Mouse (Mus musculus) forebrain, embryonic 10.5 days (tissue): ENCODE measurements around the gene Fcna. TPM values are rescaled to one million over a fixed set of nuclear protein-coding genes. Genes with fewer than 3 reads are reported as not detected.

Experiments used
- DNase-seq: peaks from one replicate; pipeline ENCODE4 v3.0.0-alpha.2; 2017; ENCODE audit warnings: low spot score; ENCODE audit errors: extremely low spot score
- H3K27ac ChIP-seq: fragments of 300-500 bp; sonication (generic); 2 replicates; pipeline ENCODE4 v1.5.1; 2016; ENCODE audit warnings: mild to moderate bottlenecking
- H3K27me3 ChIP-seq: fragments of 300-500 bp; sonication (generic); 2 replicates; pipeline ENCODE4 v1.6.1; 2016; ENCODE audit warnings: mild to moderate bottlenecking; ENCODE audit not compliant: poor library complexity, severe bottlenecking
- H3K36me3 ChIP-seq: fragments of 300-500 bp; sonication (generic); replicated peaks from 2 replicates; pipeline ENCODE4 v1.6.1; 2016; ENCODE audit warnings: mild to moderate bottlenecking, moderate library complexity
- H3K4me1 ChIP-seq: fragments of 300-500 bp; sonication (generic); 2 replicates; pipeline ENCODE4 v1.6.1; 2016
- H3K4me3 ChIP-seq: fragments of 300-500 bp; sonication (generic); 2 replicates; pipeline ENCODE4 v1.5.1; 2016; ENCODE audit warnings: mild to moderate bottlenecking, moderate library complexity
- H3K9me3 ChIP-seq: fragments of 300-500 bp; sonication (generic); 2 replicates; pipeline ENCODE4 v1.6.1; 2016; ENCODE audit warnings: mild to moderate bottlenecking, moderate library complexity
- WGBS: fragments of 180-500 bp; shearing (Covaris S2); methylation state at CpG from one replicate; pipeline ENCODE4 v1.1.7; 2016; 5-methylcytosine and 5-hydroxymethylcytosine counted together
- polyA plus RNA-seq: library from polyadenylated mRNA; unstranded; fragments of >200 nt; fragmentation: Nextera tagmentation; extraction: Ambion mirVana; gene quantifications from 2 replicates; pipeline ENCODE4 v1.2.1, GENCODE M21; 2016

Fcna gene
- polyA plus RNA-seq, 1 experiment from 2014 or later = 0.30 TPM

GRCm38 (mm10) chr2:25634046-25634445, 6.2 kb upstream of the Fcna start:
- Histone ChIP-seq H3K36me3 (no peaks in the 10 kb centered on the region), H3K9me3 (no peaks in the 10 kb centered on the region), H3K4me1 (no peaks in the 10 kb centered on the region), H3K27ac (no peak overlapping the region), H3K4me3 (no peak overlapping the region), H3K27me3 (no peaks in the 10 kb centered on the region)
- 38% methylated on average over 1 of the region's 1 CpGs for WGBS
- no peak for DNase-seq

- Histone ChIP-seq H3K27ac (no peak overlapping the region), H3K4me3 (no peak overlapping the region)
- 89% methylated on average over 3 of the region's 3 CpGs for WGBS
These were observed 5.8 kb upstream of the Fcna start for GRCm38 (mm10) chr2:25633616-25634015.

GRCm38 (mm10) chr2:25628738-25629137, 908 bp upstream of the Fcna start:
- H3K36me3 ChIP-seq = no peaks in the 10 kb centered on the region
- no peak overlapping the region for H3K27ac ChIP-seq
- no peaks in the 10 kb centered on the region for H3K9me3 ChIP-seq
- no peak for DNase-seq
- H3K27me3 ChIP-seq = no peaks in the 10 kb centered on the region
- peaks cover 5% of the 10 kb centered on the region for H3K4me1 ChIP-seq
- 51% methylated on average over 4 of the region's 4 CpGs for WGBS
- H3K4me3 ChIP-seq = no peak overlapping the region

More at GRCm38 (mm10) chr2:25633616-25634015, 5.8 kb upstream of the Fcna start:
- peaks cover 2% of the 10 kb centered on the region for H3K4me1 ChIP-seq
- no peak for DNase-seq
- H3K9me3 ChIP-seq = no peaks in the 10 kb centered on the region
- H3K27me3 ChIP-seq = no peaks in the 10 kb centered on the region
- H3K36me3 ChIP-seq = no peaks in the 10 kb centered on the region

GRCm38 (mm10) chr2:25625986-25626385, 1.8 kb downstream of the Fcna start:
- Histone ChIP-seq H3K27me3 (no peaks in the 10 kb centered on the region), H3K36me3 (no peaks in the 10 kb centered on the region), H3K27ac (no peak overlapping the region), H3K9me3 (no peaks in the 10 kb centered on the region), H3K4me3 (no peak overlapping the region), H3K4me1 (peaks cover 16% of the 10 kb centered on the region)
- WGBS = 80% methylated on average over 5 of the region's 5 CpGs
- no peak for DNase-seq

GRCm38 (mm10) chr2:25621229-25622200, 6.3 kb downstream of the Fcna start, which contains the start of gene Tmem141:
Gene Tmem141, minus strand, starts transcription at chr2:25622005.
- WGBS = 6% methylated on average over 34 of the region's 34 CpGs
- Histone ChIP-seq H3K27me3 (peaks cover 34% of the 10 kb centered on the region), H3K27ac (peak within 1 kb of the TSS; percentile 84), H3K36me3 (no peaks in the 10 kb centered on the region), H3K9me3 (no peaks in the 10 kb centered on the region), H3K4me3 (peak within 1 kb of the TSS; percentile 62), H3K4me1 (peaks cover 18% of the 10 kb centered on the region)
- DNase-seq = peak; percentile 80

- peaks cover 41% of the 10 kb centered on the region for H3K27me3 ChIP-seq
- peak overlapping the region; percentile 62; the same call in 1 of the 2 replicates for H3K4me3 ChIP-seq
- H3K27ac ChIP-seq = no peak overlapping the region
- H3K36me3 ChIP-seq = no peaks in the 10 kb centered on the region
- H3K9me3 ChIP-seq = no peaks in the 10 kb centered on the region
- DNase-seq = no peak
- WGBS = 88% methylated on average over 4 of the region's 4 CpGs
- peaks cover 24% of the 10 kb centered on the region for H3K4me1 ChIP-seq
These were observed 7.0 kb downstream of the Fcna start for GRCm38 (mm10) chr2:25620852-25621228.

GRCm38 (mm10) chr2:25620386-25620785, 7.4 kb downstream of the Fcna start:
- no peak for DNase-seq
- Histone ChIP-seq H3K27ac (no peak overlapping the region), H3K4me3 (no peak overlapping the region), H3K9me3 (no peaks in the 10 kb centered on the region), H3K36me3 (no peaks in the 10 kb centered on the region), H3K4me1 (peaks cover 24% of the 10 kb centered on the region), H3K27me3 (peaks cover 45% of the 10 kb centered on the region)
- 84% methylated on average over 6 of the region's 6 CpGs for WGBS

GRCm38 (mm10) chr2:25617578-25617977, 10.3 kb downstream of the Fcna start, which contains the start of gene Ccdc183:
Gene Ccdc183, minus strand, starts transcription at chr2:25617678.
- H3K4me3 ChIP-seq = peak within 1 kb of the TSS; percentile 19; the same call in 1 of the 2 replicates
- WGBS = 89% methylated on average over 3 of the region's 3 CpGs
- H3K36me3 ChIP-seq = no peaks in the 10 kb centered on the region
- peaks cover 24% of the 10 kb centered on the region for H3K4me1 ChIP-seq
- peaks cover 72% of the 10 kb centered on the region for H3K27me3 ChIP-seq
- H3K9me3 ChIP-seq = no peaks in the 10 kb centered on the region
- H3K27ac ChIP-seq = no peak within 1 kb of the TSS
- no peak for DNase-seq

- H3K27me3 ChIP-seq = peaks cover 84% of the 10 kb centered on the region
- WGBS = 27% methylated on average over 22 of the region's 22 CpGs
- DNase-seq = no peak
These were observed 11.4 kb downstream of the Fcna start for GRCm38 (mm10) chr2:25616398-25616797.

GRCm38 (mm10) chr2:25608671-25609070, 19.2 kb downstream of the Fcna start:
- H3K36me3 ChIP-seq = peaks cover 18% of the 10 kb centered on the region
- H3K27ac ChIP-seq = peak overlapping the region; percentile 98
- 69% methylated on average over 10 of the region's 10 CpGs for WGBS
- no peaks in the 10 kb centered on the region for H3K9me3 ChIP-seq
- H3K27me3 ChIP-seq = peaks cover 46% of the 10 kb centered on the region
- peak overlapping the region; percentile 99 for H3K4me3 ChIP-seq
- no peak for DNase-seq
- peaks cover 24% of the 10 kb centered on the region for H3K4me1 ChIP-seq

More at GRCm38 (mm10) chr2:25616398-25616797, 11.4 kb downstream of the Fcna start:
- H3K4me1 ChIP-seq = peaks cover 16% of the 10 kb centered on the region
- H3K36me3 ChIP-seq = no peaks in the 10 kb centered on the region
- H3K9me3 ChIP-seq = no peaks in the 10 kb centered on the region
- peak overlapping the region; percentile 19; the same call in 1 of the 2 replicates for H3K4me3 ChIP-seq
- no peak overlapping the region for H3K27ac ChIP-seq

- WGBS = under 1% methylated on average over 80 of the region's 80 CpGs
- DNase-seq = peak; percentile 83
- H3K9me3 ChIP-seq = no peaks in the 10 kb centered on the region
These were observed 19.8 kb downstream of the Fcna start, which contains the start of gene Rabl6 for GRCm38 (mm10) chr2:25607761-25608622. Gene Rabl6, minus strand, starts transcription at chr2:25608521.

GRCm38 (mm10) chr2:25602526-25602925, 25.3 kb downstream of the Fcna start:
- DNase-seq = no peak
- H3K4me3 ChIP-seq = no peak overlapping the region
- no peaks in the 10 kb centered on the region for H3K27me3 ChIP-seq
- H3K9me3 ChIP-seq = no peaks in the 10 kb centered on the region
- H3K4me1 ChIP-seq = peaks cover 16% of the 10 kb centered on the region
- H3K36me3 ChIP-seq = peaks cover 78% of the 10 kb centered on the region
- 91% methylated on average over 5 of the region's 5 CpGs for WGBS
- no peak overlapping the region for H3K27ac ChIP-seq

More at GRCm38 (mm10) chr2:25607761-25608622, 19.8 kb downstream of the Fcna start, which contains the start of gene Rabl6:
- H3K4me1 ChIP-seq = peaks cover 24% of the 10 kb centered on the region
- H3K27ac ChIP-seq = peak within 1 kb of the TSS; percentile 98
- peak within 1 kb of the TSS; percentile 99 for H3K4me3 ChIP-seq
- H3K36me3 ChIP-seq = peaks cover 24% of the 10 kb centered on the region
- peaks cover 39% of the 10 kb centered on the region for H3K27me3 ChIP-seq
